Mouse (Mus musculus) intestine, postnatal 0 days (tissue): Measurements from ENCODE around the gene Olfr1513. TPM values are rescaled to one million over a fixed set of nuclear protein-coding genes. Genes with fewer than 3 reads are reported as not detected.
"Not testable (repeated sequence)": the region's sequence is repeated elsewhere in the genome, so short reads cannot be mapped to it uniquely, and the experiment has no call there.

ENCODE experiments used
- ATAC-seq: fragments of 200-750 bp; cut with Nextera tagmentation; 2 replicates; pipeline ENCODE4 v1.8.0; 2017; ENCODE audit warnings: mild to moderate bottlenecking, moderate TSS enrichment, moderate library complexity
- H3K27ac ChIP-seq: fragments of 300-500 bp; sonication (generic); 2 replicates; pipeline ENCODE4 v1.5.1; 2014; ENCODE audit warnings: mild to moderate bottlenecking, low read depth, low read length, moderate library complexity
- H3K27me3 ChIP-seq: fragments of 300-500 bp; sonication (generic); replicated peaks from 2 replicates; pipeline ENCODE4 v1.6.1; 2014; ENCODE audit warnings: low read length, mixed read lengths; ENCODE audit not compliant: control insufficient read depth, insufficient read depth
- H3K36me3 ChIP-seq: fragments of 300-500 bp; sonication (generic); 2 replicates; pipeline ENCODE4 v1.6.1; 2014; ENCODE audit warnings: mild to moderate bottlenecking, moderate library complexity; ENCODE audit not compliant: control insufficient read depth, insufficient read depth
- H3K4me1 ChIP-seq: fragments of 300-500 bp; sonication (generic); replicated peaks from 2 replicates; pipeline ENCODE4 v1.6.1; 2014; ENCODE audit warnings: antibody characterized with exemption, low read length, mixed read lengths; ENCODE audit not compliant: control insufficient read depth, insufficient read depth
- H3K4me2 ChIP-seq: fragments of 300-500 bp; sonication (generic); replicated peaks from 2 replicates; pipeline ENCODE4 v1.6.1; 2014; ENCODE audit warnings: low read depth, mild to moderate bottlenecking, moderate library complexity
- H3K4me3 ChIP-seq: fragments of 300-500 bp; sonication (generic); 2 replicates; pipeline ENCODE4 v1.5.1; 2014; ENCODE audit warnings: low read depth, low read length
- H3K9ac ChIP-seq: fragments of 300-500 bp; sonication (generic); 2 replicates; pipeline ENCODE4 v1.6.1; 2014; ENCODE audit warnings: mild to moderate bottlenecking, low read depth, low read length
- H3K9me3 ChIP-seq: fragments of 300-500 bp; sonication (generic); 2 replicates; pipeline ENCODE4 v1.6.1; 2016; ENCODE audit warnings: mixed run types; ENCODE audit not compliant: control insufficient read depth
- CTCF ChIP-seq: sonication (generic); IDR thresholded peaks from 2 replicates; pipeline ENCODE4 v1.5.1; 2016; ENCODE audit warnings: low read depth, mild to moderate bottlenecking, control low read depth, antibody characterized with exemption, moderate library complexity
- WGBS: fragments of 180-500 bp; shearing (Covaris S2); extraction: QIAGEN DNeasy Blood & Tissue Kit; methylation state at CpG from one replicate; pipeline ENCODE4 v1.1.7; 2014; 5-methylcytosine and 5-hydroxymethylcytosine counted together
- polyA plus RNA-seq: library from polyadenylated mRNA; unstranded; fragments of >200 nt; fragmentation: Nextera tagmentation; extraction: Ambion mirVana; gene quantifications from 2 replicates; pipeline ENCODE4 v1.2.1, GENCODE M21; 2015

Gene Olfr1513
- polyA plus RNA-seq, 1 experiment from 2014 or later: not detected

- no peak for ATAC-seq
- Histone ChIP-seq H3K27ac (no peak overlapping the region), H3K9ac (no peak overlapping the region), H3K4me1 (no peaks in the 10 kb centered on the region), H3K4me3 (no peak overlapping the region), H3K36me3 (peaks cover 9% of the 10 kb centered on the region), H3K9me3 (no peaks in the 10 kb centered on the region), H3K4me2 (no peak overlapping the region), H3K27me3 (no peaks in the 10 kb centered on the region)
- TF ChIP-seq CTCF: no peak
- 93% methylated on average over 26 of the region's 26 CpGs for WGBS
Observed at GRCm38 (mm10) chr14:52313931-52314807, 42.0 kb downstream of the Olfr1513 start.

DNA sequence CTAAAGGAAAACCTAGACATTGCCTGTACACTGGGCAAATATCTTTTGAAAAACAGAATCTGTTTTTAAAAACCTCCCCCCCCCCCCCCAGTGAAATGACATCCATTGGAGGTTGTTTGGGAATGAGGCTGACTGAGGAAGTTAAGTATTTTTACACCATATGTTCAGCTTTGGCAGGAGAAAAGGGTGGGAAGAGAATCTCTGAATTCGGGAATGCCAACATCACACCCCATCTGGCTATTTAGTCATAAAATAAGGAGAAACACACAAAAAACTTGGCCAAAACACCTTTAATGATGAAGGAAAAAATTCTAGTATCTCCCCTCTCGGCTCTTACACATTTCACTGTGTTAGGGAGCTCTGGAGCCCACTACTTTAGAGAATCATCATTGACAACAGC, 45.3 kb downstream of the Olfr1513 start:
- 88% methylated on average over 2 of the region's 2 CpGs for WGBS
- Histone ChIP-seq H3K36me3 (peaks cover 9% of the 10 kb centered on the region), H3K9me3 (no peaks in the 10 kb centered on the region), H3K27me3 (no peaks in the 10 kb centered on the region), H3K4me3 (no peak overlapping the region), H3K4me2 (no peak overlapping the region), H3K27ac (no peak overlapping the region), H3K4me1 (no peaks in the 10 kb centered on the region), H3K9ac (no peak overlapping the region)
- TF ChIP-seq CTCF: no peak
- ATAC-seq: no peak

DNA sequence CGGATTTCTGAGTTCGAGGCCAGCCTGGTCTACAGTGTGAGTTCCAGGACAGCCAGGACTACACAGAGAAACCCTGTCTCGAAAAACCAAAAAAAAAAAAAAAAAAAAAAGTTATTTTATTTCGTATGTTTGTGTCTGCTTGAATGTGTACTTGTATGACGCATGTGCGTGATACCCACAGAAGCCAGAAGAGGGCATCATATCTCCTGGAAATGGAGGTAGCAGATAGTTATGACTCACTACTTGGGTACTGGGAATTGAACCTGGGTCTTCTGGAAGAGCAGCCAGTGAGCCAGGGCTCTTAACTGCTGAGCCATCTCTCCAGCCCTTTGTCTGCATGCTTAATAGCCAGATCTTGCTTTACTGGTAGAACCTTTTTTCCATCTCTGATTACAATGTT, 45.9 kb downstream of the Olfr1513 start:
- not testable (repeated sequence) for H3K4me3 ChIP-seq, H3K9me3 ChIP-seq, ATAC-seq, H3K9ac ChIP-seq, H3K4me2 ChIP-seq, H3K27me3 ChIP-seq, H3K27ac ChIP-seq, H3K4me1 ChIP-seq, H3K36me3 ChIP-seq
- 93% methylated on average over 6 of the region's 6 CpGs for WGBS
- peak; percentile 30 for TF ChIP-seq CTCF

DNA sequence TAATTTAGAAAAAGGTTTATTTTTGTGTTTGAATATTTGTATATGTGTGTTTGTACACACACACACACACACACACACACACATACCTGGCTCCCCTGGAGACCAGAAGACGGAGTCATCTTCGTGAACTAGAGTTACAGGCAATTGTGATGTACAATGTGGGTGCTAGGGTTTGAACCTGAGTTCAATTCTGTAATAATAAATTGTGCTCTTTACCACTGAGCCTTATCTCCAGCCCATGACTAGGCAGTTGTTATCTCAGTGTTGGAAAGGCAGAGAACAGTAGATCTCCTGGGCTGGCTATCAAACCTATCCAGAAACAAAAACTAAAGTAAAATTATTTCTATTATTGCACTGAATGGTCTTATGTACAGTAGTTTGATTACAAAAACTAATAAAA, 50.1 kb downstream of the Olfr1513 start:
- H3K4me3 ChIP-seq: no peak overlapping the region
- no peak overlapping the region for H3K27ac ChIP-seq
- no peak for ATAC-seq
- H3K9ac ChIP-seq: no peak overlapping the region
- no peaks in the 10 kb centered on the region for H3K36me3 ChIP-seq
- H3K27me3 ChIP-seq: no peaks in the 10 kb centered on the region
- no peak for TF ChIP-seq CTCF
- H3K9me3 ChIP-seq: no peaks in the 10 kb centered on the region
- WGBS: 87% methylated on average over 2 of the region's 2 CpGs
- no peak overlapping the region for H3K4me2 ChIP-seq
- peaks cover 5% of the 10 kb centered on the region; the same call in 1 of the 2 replicates for H3K4me1 ChIP-seq

DNA sequence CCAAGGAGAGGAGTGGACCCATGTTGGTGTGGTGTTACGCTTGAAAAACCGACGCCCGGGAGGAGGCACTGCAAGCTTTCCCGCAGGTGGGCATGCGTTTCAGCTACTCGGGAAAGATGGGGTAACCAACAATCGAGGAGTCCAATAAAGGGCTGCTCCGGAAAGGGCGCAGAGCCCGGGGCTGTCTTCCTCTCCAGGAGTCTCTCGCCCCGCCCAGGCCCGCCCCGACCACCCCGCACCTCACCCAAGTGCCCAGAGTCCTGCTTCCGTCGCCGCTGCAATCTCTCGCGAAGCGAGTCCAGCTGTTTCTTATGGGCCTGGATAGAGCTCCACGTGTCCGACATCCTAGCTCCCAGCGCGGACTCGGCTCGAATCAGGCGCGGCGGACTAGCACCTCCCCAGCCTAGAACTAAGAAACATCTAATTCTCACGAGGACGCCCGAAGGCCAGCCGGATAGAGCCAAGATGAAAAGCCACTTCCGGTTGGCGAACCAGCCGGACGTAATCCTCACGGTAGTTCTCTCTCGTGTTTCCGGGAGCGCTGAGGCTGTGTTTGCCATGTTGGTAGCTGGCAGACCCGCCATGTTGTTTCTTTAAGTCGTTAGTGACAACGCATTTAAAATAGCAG, 51.5 kb downstream of the Olfr1513 start, which contains the start of gene Mettl3:
Gene Mettl3 (minus strand): TSS at position 485 of the 628 bp plus-strand sequence.
- Histone ChIP-seq H3K36me3 (peaks cover 7% of the 10 kb centered on the region), H3K9ac (peak within 1 kb of the TSS; percentile 59), H3K9me3 (no peaks in the 10 kb centered on the region), H3K27ac (peak within 1 kb of the TSS; percentile 88), H3K4me1 (peaks cover 5% of the 10 kb centered on the region; the same call in 1 of the 2 replicates), H3K27me3 (no peaks in the 10 kb centered on the region), H3K4me2 (peak within 1 kb of the TSS; percentile 66), H3K4me3 (peak within 1 kb of the TSS; percentile 73)
- under 1% methylated on average over 46 of the region's 46 CpGs for WGBS
- ATAC-seq: peak; percentile 94
- TF ChIP-seq CTCF: peak; percentile 53

DNA sequence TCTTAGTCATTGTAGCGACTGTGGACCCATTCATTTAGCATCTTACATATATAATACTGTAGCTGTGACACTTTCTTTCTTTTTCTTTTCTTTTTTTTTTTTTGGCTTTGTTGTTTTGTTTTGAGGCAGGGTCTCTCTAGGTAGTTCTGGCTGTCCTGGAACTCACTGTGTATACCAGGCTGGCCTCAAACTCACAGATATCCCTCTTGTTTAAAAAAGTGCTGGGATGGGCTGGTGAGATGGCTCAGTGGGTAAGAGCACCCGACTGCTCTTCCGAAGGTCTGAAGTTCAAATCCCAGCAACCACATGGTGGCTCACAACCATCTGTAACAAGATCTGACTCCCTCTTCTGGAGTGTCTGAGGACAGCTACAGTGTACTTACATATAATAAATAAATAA, 52.7 kb downstream of the Olfr1513 start:
- 83% methylated on average over 3 of the region's 3 CpGs for WGBS

More for the DNA sequence above, 52.7 kb downstream of the Olfr1513 start:
- H3K9ac ChIP-seq, H3K4me3 ChIP-seq, H3K9me3 ChIP-seq, ATAC-seq, H3K27ac ChIP-seq, H3K27me3 ChIP-seq, H3K4me1 ChIP-seq: not testable (repeated sequence)
- H3K4me2 ChIP-seq: peak overlapping the region; percentile 66; the same call in 1 of the 2 replicates
- H3K36me3 ChIP-seq: peaks cover 17% of the 10 kb centered on the region

Other genes with a start within 250 kb of the Olfr1513 start
- gene Rpgrip1, start 245.7 kb downstream of the Olfr1513 start, polyA plus RNA-seq: 23.2 and 24.4 TPM in 2 replicates
- 16.6 and 17.1 TPM in 2 replicates for gene Supt16, start 159.0 kb downstream of the Olfr1513 start, polyA plus RNA-seq
- gene Chd8, start 98.6 kb downstream of the Olfr1513 start, polyA plus RNA-seq: 15.7 and 17.4 TPM in 2 replicates
- 20.8 and 21.7 TPM in 2 replicates for gene Tox4, start 77.3 kb downstream of the Olfr1513 start, polyA plus RNA-seq
- gene Rab2b, start 76.9 kb downstream of the Olfr1513 start, polyA plus RNA-seq: 6.8 and 7.8 TPM in 2 replicates
- 9.2 and 11.8 TPM in 2 replicates for gene Mettl3, start 51.3 kb downstream of the Olfr1513 start, polyA plus RNA-seq
- 2.4 and 2.7 TPM in 2 replicates for gene Sall2, start 27.6 kb downstream of the Olfr1513 start, polyA plus RNA-seq
- gene Olfr1512, start 22.8 kb upstream of the Olfr1513 start, polyA plus RNA-seq: not detected in 2 replicates
- not detected in 2 replicates for gene Olfr1511, start 41.0 kb upstream of the Olfr1513 start, polyA plus RNA-seq
- not detected in 2 replicates for gene Olfr1510, start 58.0 kb upstream of the Olfr1513 start, polyA plus RNA-seq
- not detected in 2 replicates for gene Olfr1509, start 86.6 kb upstream of the Olfr1513 start, polyA plus RNA-seq
- not detected in 2 replicates for gene Olfr1508, start 111.1 kb upstream of the Olfr1513 start, polyA plus RNA-seq
- not detected in 2 replicates for gene Olfr1507, start 139.3 kb upstream of the Olfr1513 start, polyA plus RNA-seq